Mouse (Mus musculus): ENCODE results near the gene Zbed3.

Zbed3 gene

GRCm38 (mm10) chr13:95323400-95323799 is at the start of gene Zbed3:
TSS of gene Zbed3 (plus strand) at chr13:95323612.
- DNase-seq (ENCODE audit: inconsistent ontology term): no peak

- DNase-seq (ENCODE audit: inconsistent ontology term): peak; percentile 30
Measured at GRCm38 (mm10) chr13:95278426-95279025, 44.9 kb upstream of the Zbed3 start.

GRCm38 (mm10) chr13:95281740-95282673 is 41.4 kb upstream of the Zbed3 start:
- peak; percentile 88 for DNase-seq (ENCODE audit: inconsistent ontology term)

GRCm38 (mm10) chr13:95286989-95287388 is 36.4 kb upstream of the Zbed3 start:
- DNase-seq (ENCODE audit: inconsistent ontology term): peak; percentile 75

GRCm38 (mm10) chr13:95288027-95288426 is 35.4 kb upstream of the Zbed3 start:
- no peak for DNase-seq (ENCODE audit: inconsistent ontology term)

- DNase-seq (ENCODE audit: inconsistent ontology term): no peak
Measured at GRCm38 (mm10) chr13:95291983-95292382, 31.4 kb upstream of the Zbed3 start.

GRCm38 (mm10) chr13:95299956-95300355 is 23.5 kb upstream of the Zbed3 start:
- no peak for DNase-seq (ENCODE audit: inconsistent ontology term)

- DNase-seq (ENCODE audit: inconsistent ontology term): no peak
Measured at GRCm38 (mm10) chr13:95306596-95306995, 16.8 kb upstream of the Zbed3 start.

- DNase-seq (ENCODE audit: inconsistent ontology term): peak; percentile 72
Measured at GRCm38 (mm10) chr13:95307100-95307655, 16.2 kb upstream of the Zbed3 start.

GRCm38 (mm10) chr13:95312016-95312415 is 11.4 kb upstream of the Zbed3 start:
- peak; percentile 27 for DNase-seq (ENCODE audit: inconsistent ontology term)

- no peak for DNase-seq (ENCODE audit: inconsistent ontology term)
Measured at GRCm38 (mm10) chr13:95319153-95319552, 4.3 kb upstream of the Zbed3 start.

- no peak for DNase-seq (ENCODE audit: inconsistent ontology term)
Measured at GRCm38 (mm10) chr13:95320451-95320850, 3.0 kb upstream of the Zbed3 start.

GRCm38 (mm10) chr13:95323950-95324625 is 676 bp downstream of the Zbed3 start:
- DNase-seq (ENCODE audit: inconsistent ontology term): peak; percentile 48

GRCm38 (mm10) chr13:95324626-95325079 is 1.2 kb downstream of the Zbed3 start:
- no peak for DNase-seq (ENCODE audit: inconsistent ontology term)

GRCm38 (mm10) chr13:95325080-95325906 is 1.9 kb downstream of the Zbed3 start:
- peak; percentile 88 for DNase-seq (ENCODE audit: inconsistent ontology term)

- peak; percentile 31 for DNase-seq (ENCODE audit: inconsistent ontology term)
Measured at GRCm38 (mm10) chr13:95325907-95326550, 2.6 kb downstream of the Zbed3 start.

- DNase-seq (ENCODE audit: inconsistent ontology term): peak; percentile 54
Measured at GRCm38 (mm10) chr13:95326611-95327344, 3.4 kb downstream of the Zbed3 start.

GRCm38 (mm10) chr13:95327345-95327741 is 3.9 kb downstream of the Zbed3 start:
- peak; percentile 55 for DNase-seq (ENCODE audit: inconsistent ontology term)

- DNase-seq (ENCODE audit: inconsistent ontology term): no peak
Measured at GRCm38 (mm10) chr13:95328767-95329166, 5.4 kb downstream of the Zbed3 start.

GRCm38 (mm10) chr13:95330507-95330906 is 7.1 kb downstream of the Zbed3 start:
- DNase-seq (ENCODE audit: inconsistent ontology term): no peak
